Mouse (Mus musculus) stomach, postnatal 0 days (tissue): ENCODE results near the gene Abca17. TPM values are rescaled to one million over a fixed set of nuclear protein-coding genes. Genes with fewer than 3 reads are reported as not detected.

ENCODE experiments used
- ATAC-seq: fragments of 200-750 bp; cut with Nextera tagmentation; 2 replicates; pipeline ENCODE4 v1.8.0; 2017; ENCODE audit not compliant: low FRiP score, low TSS enrichment
- DNase-seq: peaks from one replicate; pipeline ENCODE4 v3.0.0-alpha.2; 2016; ENCODE audit warnings: low spot score
- H3K27ac ChIP-seq: fragments of 300-500 bp; sonication (generic); replicated peaks from 2 replicates; pipeline ENCODE4 v1.5.1; 2014; ENCODE audit warnings: mild to moderate bottlenecking, control low read depth
- H3K27me3 ChIP-seq: fragments of 300-500 bp; sonication (generic); 2 replicates; pipeline ENCODE4 v1.6.1; 2014; ENCODE audit warnings: low read length; ENCODE audit not compliant: control insufficient read depth, insufficient read depth
- H3K36me3 ChIP-seq: fragments of 300-500 bp; sonication (generic); 2 replicates; pipeline ENCODE4 v1.6.1; 2014; ENCODE audit warnings: low read length, mixed read lengths; ENCODE audit not compliant: control insufficient read depth, insufficient read depth
- H3K4me1 ChIP-seq: fragments of 300-500 bp; sonication (generic); replicated peaks from 2 replicates; pipeline ENCODE4 v1.6.1; 2014; ENCODE audit warnings: antibody characterized with exemption; ENCODE audit not compliant: control insufficient read depth, insufficient read depth
- H3K4me2 ChIP-seq: fragments of 300-500 bp; sonication (generic); replicated peaks from 2 replicates; pipeline ENCODE4 v1.6.1; 2014; ENCODE audit warnings: low read depth, mild to moderate bottlenecking, control low read depth, moderate library complexity
- H3K4me3 ChIP-seq: fragments of 300-500 bp; sonication (generic); 2 replicates; pipeline ENCODE4 v1.5.1; 2014; ENCODE audit warnings: low read depth, low read length, control low read depth
- H3K9ac ChIP-seq: fragments of 300-500 bp; sonication (generic); 2 replicates; pipeline ENCODE4 v1.6.1; 2014; ENCODE audit warnings: mild to moderate bottlenecking, low read length, control low read depth, mixed read lengths
- H3K9me3 ChIP-seq: fragments of 300-500 bp; sonication (generic); 2 replicates; pipeline ENCODE4 v1.6.1; 2016; ENCODE audit warnings: low read length; ENCODE audit not compliant: control insufficient read depth
- CTCF ChIP-seq: IDR thresholded peaks from 2 replicates; pipeline ENCODE4 v1.5.1; 2016; ENCODE audit warnings: antibody characterized with exemption, low read depth, mild to moderate bottlenecking, moderate library complexity
- EP300 ChIP-seq: optimal IDR thresholded peaks from 2 replicates; pipeline ENCODE3; 2016; ENCODE audit warnings: antibody characterized with exemption
- WGBS: fragments of 180-500 bp; shearing (Covaris S2); extraction: QIAGEN DNeasy Blood & Tissue Kit; methylation state at CpG from one replicate; pipeline ENCODE4 v1.1.7; 2014; 5-methylcytosine and 5-hydroxymethylcytosine counted together
- polyA plus RNA-seq: library from polyadenylated mRNA; unstranded; fragments of >200 nt; fragmentation: Nextera tagmentation; extraction: Ambion mirVana; gene quantifications from 2 replicates; pipeline ENCODE4 v1.2.1, GENCODE M21; 2015

Gene Abca17
- polyA plus RNA-seq, 1 experiment from 2014 or later, result not detected

DNA sequence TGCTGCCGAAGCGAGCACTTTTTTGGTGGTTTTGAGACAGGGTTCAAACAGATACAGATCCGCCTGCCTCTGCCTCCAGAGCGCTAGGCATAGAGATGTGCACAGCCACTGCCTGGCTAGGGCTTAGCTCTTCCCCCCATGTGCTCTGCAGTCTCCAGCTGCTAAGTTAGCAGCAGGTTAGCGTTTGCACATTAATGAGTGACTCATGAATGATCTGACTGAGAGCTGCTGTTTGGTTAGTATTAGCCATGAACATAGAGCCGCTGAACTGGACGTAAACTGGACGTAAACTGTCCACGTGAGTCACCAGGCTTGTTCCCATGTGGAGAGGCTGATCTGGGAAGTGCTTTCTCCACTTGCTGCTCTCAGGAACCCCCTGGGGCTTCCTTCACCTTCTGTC lies 11.7 kb upstream of the Abca17 start:
- Histone ChIP-seq H3K4me2 (no peak overlapping the region), H3K36me3 (0 out of 2 replicates have a peak, but pooled peaks cover 2% of the 10 kb centered on the region), H3K9ac (no peak overlapping the region), H3K4me3 (no peak overlapping the region), H3K27ac (no peak overlapping the region), H3K9me3 (no peaks in the 10 kb centered on the region), H3K27me3 (no peaks in the 10 kb centered on the region), H3K4me1 (no peaks in the 10 kb centered on the region)
- TF ChIP-seq EP300, result no peak
- no peak for TF ChIP-seq CTCF
- WGBS, result 58% methylated on average over 9 of the region's 9 CpGs
- DNase-seq (peak; percentile 47), ATAC-seq (peak; percentile 79)

DNA sequence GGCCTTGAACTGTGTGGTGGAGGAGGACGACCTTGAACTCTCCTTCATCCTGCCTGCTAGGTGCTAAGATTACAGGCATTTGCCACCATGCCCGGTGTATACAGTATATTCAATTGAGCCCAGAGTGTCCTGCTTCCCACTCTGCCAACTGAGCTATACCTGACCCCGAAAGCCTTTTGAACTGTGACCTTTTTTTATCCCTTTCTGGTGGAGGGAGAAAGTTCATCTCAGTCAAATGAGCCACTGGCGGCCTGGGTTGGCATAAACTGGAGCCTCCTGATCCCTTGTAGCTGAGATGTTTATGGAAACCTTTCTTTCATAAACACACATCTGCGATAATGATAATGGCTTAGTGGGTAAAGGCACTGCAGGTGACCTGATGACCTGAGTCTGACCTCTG lies 10.4 kb upstream of the Abca17 start:
- WGBS, result 65% methylated on average over 5 of the region's 5 CpGs
- no peak overlapping the region for H3K4me3 ChIP-seq
- 0 out of 2 replicates have a peak, but pooled peaks cover 2% of the 10 kb centered on the region for H3K36me3 ChIP-seq
- DNase-seq, result no peak
- no peak for ATAC-seq
- no peaks in the 10 kb centered on the region for H3K4me1 ChIP-seq
- no peak overlapping the region for H3K4me2 ChIP-seq
- H3K9me3 ChIP-seq, result no peaks in the 10 kb centered on the region
- no peak overlapping the region for H3K27ac ChIP-seq
- H3K9ac ChIP-seq, result no peak overlapping the region
- H3K27me3 ChIP-seq, result no peaks in the 10 kb centered on the region
- TF ChIP-seq EP300, result no peak
- no peak for TF ChIP-seq CTCF

- H3K27me3 ChIP-seq, result no peaks in the 10 kb centered on the region
- H3K9ac ChIP-seq, result no peak overlapping the region
- H3K9me3 ChIP-seq, result no peaks in the 10 kb centered on the region
- ATAC-seq (no peak), DNase-seq (no peak)
- TF ChIP-seq CTCF, result no peak
- no peak for TF ChIP-seq EP300
- no peak overlapping the region for H3K27ac ChIP-seq
- H3K36me3 ChIP-seq, result no peaks in the 10 kb centered on the region
- H3K4me2 ChIP-seq, result no peak overlapping the region
- 70% methylated on average over 8 of the region's 8 CpGs for WGBS
- no peak overlapping the region for H3K4me3 ChIP-seq
- H3K4me1 ChIP-seq, result no peaks in the 10 kb centered on the region
Observed at GRCm38 (mm10) chr17:24360841-24361240, 10.0 kb upstream of the Abca17 start.

GRCm38 (mm10) chr17:24359903-24360302 lies 9.0 kb upstream of the Abca17 start:
- 42% methylated on average over 2 of the region's 2 CpGs for WGBS
- Histone ChIP-seq H3K27ac (peak overlapping the region; percentile 45; the same call in 1 of the 2 replicates), H3K4me2 (no peak overlapping the region), H3K36me3 (no peaks in the 10 kb centered on the region), H3K9me3 (no peaks in the 10 kb centered on the region), H3K27me3 (no peaks in the 10 kb centered on the region), H3K4me3 (no peak overlapping the region), H3K9ac (no peak overlapping the region), H3K4me1 (no peaks in the 10 kb centered on the region)
- TF ChIP-seq CTCF (no peak), EP300 (no peak)
- ATAC-seq (peak; percentile 27; the same call in 1 of the 2 replicates), DNase-seq (peak; percentile 47)

GRCm38 (mm10) chr17:24359006-24359405 lies 8.1 kb upstream of the Abca17 start:
- no peak overlapping the region for H3K4me3 ChIP-seq
- no peaks in the 10 kb centered on the region for H3K27me3 ChIP-seq
- TF ChIP-seq CTCF (no peak), EP300 (no peak)
- DNase-seq (no peak), ATAC-seq (no peak)
- no peaks in the 10 kb centered on the region for H3K9me3 ChIP-seq
- no peak overlapping the region for H3K4me2 ChIP-seq
- no peaks in the 10 kb centered on the region for H3K36me3 ChIP-seq
- 74% methylated on average over 8 of the region's 8 CpGs for WGBS
- no peaks in the 10 kb centered on the region for H3K4me1 ChIP-seq
- no peak overlapping the region for H3K9ac ChIP-seq
- H3K27ac ChIP-seq, result no peak overlapping the region; the same call in 1 of the 2 replicates

DNA sequence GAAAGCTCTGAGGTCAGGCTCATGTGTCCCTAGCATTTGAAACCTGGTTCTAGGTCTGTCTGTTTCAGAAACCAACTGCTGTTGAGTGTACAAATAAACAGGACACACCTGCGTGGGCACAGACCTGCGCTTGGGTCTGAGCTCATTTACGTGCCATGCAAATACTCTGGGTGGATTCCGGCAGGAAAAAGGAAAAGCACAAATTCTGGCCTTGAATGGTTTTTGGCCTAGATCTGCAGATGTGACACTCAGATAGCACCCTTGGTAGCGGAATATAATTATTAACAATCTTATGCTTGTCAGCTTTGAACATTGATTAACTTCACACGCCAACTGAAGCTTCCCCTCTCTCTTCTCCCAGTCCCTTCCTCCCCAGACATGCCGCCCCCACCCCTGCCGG lies 4.4 kb upstream of the Abca17 start:
- Histone ChIP-seq H3K4me1 (no peaks in the 10 kb centered on the region), H3K9me3 (no peaks in the 10 kb centered on the region), H3K27ac (no peak overlapping the region), H3K36me3 (no peaks in the 10 kb centered on the region), H3K4me3 (no peak overlapping the region), H3K27me3 (no peaks in the 10 kb centered on the region), H3K4me2 (no peak overlapping the region), H3K9ac (no peak overlapping the region)
- DNase-seq (no peak), ATAC-seq (no peak)
- WGBS, result 74% methylated on average over 8 of the region's 8 CpGs
- no peak for TF ChIP-seq EP300
- no peak for TF ChIP-seq CTCF
